Mouse (Mus musculus) left cerebral cortex, postnatal 25 days (tissue): ENCODE results near the gene Psmc4. TPM values are rescaled to one million over a fixed set of nuclear protein-coding genes. Genes with fewer than 3 reads are reported as not detected.

Experiments
- total RNA-seq, 2 experiments: library from RNA; stranded (reverse); gene quantifications; 2 replicates each; pipeline ENCODE4 v1.2.3; 2021

The Psmc4 gene
- total RNA-seq, 2 experiments from 2014 or later, result 124 to 130 TPM

Other genes with a start within 250 kb of the Psmc4 start
- gene Zfp626, start 242.9 kb downstream of the Psmc4 start, total RNA-seq, result 1 to 10 TPM; 7.2 to 8.2 TPM
- 1 to 10 TPM; 4.2 to 4.6 TPM for gene Zfp59, start 211.5 kb downstream of the Psmc4 start, total RNA-seq
- gene Zfp607a, start 192.6 kb downstream of the Psmc4 start, total RNA-seq, result 1 to 10 TPM; 1.7 to 2.0 TPM
- gene Zfp974, start 120.6 kb downstream of the Psmc4 start, total RNA-seq, result 10 to 100 TPM; 15.9 to 18.1 TPM
- gene Zfp780b, start 70.9 kb downstream of the Psmc4 start, total RNA-seq, result 10 to 100 TPM; 21.0 to 21.1 TPM
- 1 to 10 TPM; 5.9 to 6.4 TPM for gene Zfp850, start 36.0 kb downstream of the Psmc4 start, total RNA-seq
- gene Fcgbp, start 21.1 kb upstream of the Psmc4 start, total RNA-seq, result under 1 TPM; 0.25 to 0.44 TPM
- gene 9530053A07Rik, start 79.4 kb upstream of the Psmc4 start, total RNA-seq, result under 1 TPM in 1 of 2 experiments, not detected in 1; 0.09 TPM
- 10 to 100 TPM; 51.5 to 55.3 TPM for gene Fbl, start 119.6 kb upstream of the Psmc4 start, total RNA-seq
- 10 to 100 TPM; 44.2 to 47.0 TPM for gene Dyrk1b, start 129.4 kb upstream of the Psmc4 start, total RNA-seq
- gene Eid2, start 217.8 kb upstream of the Psmc4 start, total RNA-seq, result 10 to 100 TPM; 58.4 to 61.2 TPM
- gene Eid2b, start 227.6 kb upstream of the Psmc4 start, total RNA-seq, result 10 to 100 TPM; 32.5 to 34.3 TPM
- 1 to 10 TPM in 1 of 2 experiments, under 1 TPM in 1; 0.25 to 1.7 TPM for gene Selenov, start 241.1 kb upstream of the Psmc4 start, total RNA-seq